Mouse (Mus musculus) ES-E14 (cell line): ENCODE data around the gene Unc13b. TPM values are rescaled to one million over a fixed set of nuclear protein-coding genes. Genes with fewer than 3 reads are reported as not detected.
A peak's percentile ranks its signal among the peaks of the same experiment; 100 is the strongest.

Source experiments
- DNase-seq: peaks from one replicate; pipeline ENCODE4 v3.0.0-alpha.2; 2013; ENCODE audit warnings: low read depth, low spot score
- H3K27ac ChIP-seq: 2 replicates; pipeline ENCODE4 v1.5.1; 2012; ENCODE audit warnings: low read depth, mild to moderate bottlenecking, low read length, moderate library complexity, mixed read lengths; ENCODE audit not compliant: poor library complexity, insufficient read depth, severe bottlenecking
- H3K36me3 ChIP-seq: 2 replicates; pipeline ENCODE4 v1.6.1; 2012; ENCODE audit warnings: mild to moderate bottlenecking, low read length, moderate library complexity, mixed read lengths; ENCODE audit not compliant: control insufficient read depth, poor library complexity, insufficient read depth, severe bottlenecking
- H3K4me1 ChIP-seq, 2 experiments: fragments of 150-350 bp in 1 of 2; sonication (generic) in 1 of 2; 2 replicates each; pipeline ENCODE4 v1.6.1; 2012; ENCODE audit warnings: low read length in 2 of 2, mild to moderate bottlenecking in 1 of 2, mixed read lengths in 1 of 2; ENCODE audit not compliant: control insufficient read depth in 2 of 2, insufficient read depth in 2 of 2, poor library complexity in 1 of 2
- H3K4me3 ChIP-seq, 2 experiments: fragments of 150-350 bp in 1 of 2; sonication (generic) in 1 of 2; 2 replicates each; pipeline ENCODE4 v1.5.1; 2012; ENCODE audit warnings: low read length in 2 of 2, low read depth in 1 of 2, mild to moderate bottlenecking in 1 of 2, mixed read lengths in 1 of 2; ENCODE audit not compliant: insufficient read depth in 1 of 2, poor library complexity in 1 of 2, severe bottlenecking in 1 of 2
- H3K9ac ChIP-seq: 2 replicates; pipeline ENCODE4 v1.6.1; 2012; ENCODE audit warnings: low read depth, mild to moderate bottlenecking, low read length, mixed read lengths; ENCODE audit not compliant: poor library complexity, insufficient read depth, severe bottlenecking
- H3K9me3 ChIP-seq: fragments of 150-350 bp; sonication (generic); 2 replicates; pipeline ENCODE4 v1.6.1; 2012; ENCODE audit warnings: low read depth, mild to moderate bottlenecking, low read length; ENCODE audit not compliant: control insufficient read depth, insufficient read depth
- CHD2 ChIP-seq: IDR thresholded peaks from 2 replicates; pipeline ENCODE4 v1.6.1; 2014; ENCODE audit warnings: mild to moderate bottlenecking, low read depth, low read length, inconsistent platforms
- HCFC1 ChIP-seq: IDR thresholded peaks from 2 replicates; pipeline ENCODE4 v1.6.1; 2012; ENCODE audit warnings: low read length, inconsistent platforms, borderline replicate concordance; ENCODE audit not compliant: insufficient read depth
- MAFK ChIP-seq: IDR thresholded peaks from 2 replicates; pipeline ENCODE4 v1.6.1; 2014; ENCODE audit warnings: mild to moderate bottlenecking, low read depth, low read length, inconsistent platforms; ENCODE audit not compliant: insufficient read depth
- ZC3H11A ChIP-seq: IDR thresholded peaks from 2 replicates; pipeline ENCODE4 v1.6.1; 2012; ENCODE audit warnings: low read depth, mild to moderate bottlenecking, inconsistent platforms, low read length, borderline replicate concordance
- ZNF384 ChIP-seq: IDR thresholded peaks from 2 replicates; pipeline ENCODE4 v1.6.1; 2012; ENCODE audit warnings: low read depth, low read length, inconsistent platforms
- in situ Hi-C, 2 experiments: fragments of 600-800 bp; cut with MboI; formaldehyde crosslinking; loops; one replicate each; pipeline ENCODE4 v1.15.1; 2025; ENCODE audit warnings: low sequenced_read_pairs in 2 of 2, inconsistent platforms in 1 of 2; ENCODE audit not compliant: unreplicated experiment in 2 of 2
- total RNA-seq: library from RNA; depleted of rRNA; stranded (reverse); fragments of 300-350 nt; gene quantifications from 2 replicates; pipeline ENCODE4 v1.2.3, GENCODE M21; 2012; rRNA removed

Gene Unc13b
- total RNA-seq, 1 experiment, result 13.3 TPM

DNA sequence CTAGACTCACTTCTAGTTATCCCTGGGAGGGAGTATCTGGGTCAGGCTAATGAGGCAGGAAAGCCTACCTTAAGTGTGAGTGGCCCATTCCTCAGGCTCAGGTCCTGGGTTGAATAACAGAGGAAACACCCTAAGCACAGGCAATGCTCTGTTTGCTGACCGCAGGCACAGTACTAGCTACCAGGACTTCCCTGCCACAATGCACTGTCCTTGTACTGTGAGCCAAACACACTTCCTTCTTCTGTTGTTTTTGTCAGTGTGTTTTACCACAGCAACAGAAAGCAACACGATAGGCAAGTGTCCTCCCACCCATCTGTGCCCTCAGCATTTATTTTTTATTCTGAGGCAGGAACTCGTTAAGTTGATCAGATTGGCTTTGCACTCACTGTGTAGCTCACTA lies 228.6 kb downstream of the Unc13b start:
- no peaks in the 10 kb centered on the region for H3K36me3 ChIP-seq
- TF ChIP-seq HCFC1 (no peak), ZNF384 (no peak)
- no peaks in the 10 kb centered on the region for H3K4me1 ChIP-seq
- H3K4me3 ChIP-seq, result no peak overlapping the region
- H3K9ac ChIP-seq, result no peak overlapping the region
- H3K27ac ChIP-seq, result no peak overlapping the region
- in situ Hi-C loops, result no loop called here
- no peak for DNase-seq
- no peaks in the 10 kb centered on the region for H3K9me3 ChIP-seq

DNA sequence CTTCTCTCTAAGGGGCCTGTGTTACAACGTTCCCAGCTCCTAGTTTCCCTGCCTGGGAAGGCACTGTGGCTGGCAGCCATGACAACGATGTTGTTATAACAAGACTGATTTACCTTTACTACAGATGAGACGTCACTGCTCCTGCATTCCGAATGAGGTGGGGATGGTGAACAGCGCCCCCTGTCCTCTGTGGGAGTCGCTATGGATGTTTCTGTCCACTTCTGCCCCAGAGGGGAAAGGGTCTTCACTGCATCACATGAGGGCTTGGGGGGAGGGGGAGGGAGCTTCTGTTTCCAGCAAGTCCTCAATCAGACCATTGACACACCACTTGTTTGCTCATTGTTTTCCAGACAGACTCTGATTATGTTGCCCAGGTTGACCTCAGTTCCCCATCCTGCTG lies 235.2 kb downstream of the Unc13b start:
- Histone ChIP-seq H3K9ac (no peak overlapping the region), H3K9me3 (no peaks in the 10 kb centered on the region; the same call in 1 of the 2 replicates), H3K4me1 (no peaks in the 10 kb centered on the region), H3K4me3 (no peak overlapping the region), H3K36me3 (no peaks in the 10 kb centered on the region), H3K27ac (no peak overlapping the region)
- peak; percentile 15 for DNase-seq
- in situ Hi-C loops, result no loop called here
- TF ChIP-seq ZNF384 (no peak), MAFK (no peak), HCFC1 (no peak), CHD2 (no peak), ZC3H11A (no peak)

DNA sequence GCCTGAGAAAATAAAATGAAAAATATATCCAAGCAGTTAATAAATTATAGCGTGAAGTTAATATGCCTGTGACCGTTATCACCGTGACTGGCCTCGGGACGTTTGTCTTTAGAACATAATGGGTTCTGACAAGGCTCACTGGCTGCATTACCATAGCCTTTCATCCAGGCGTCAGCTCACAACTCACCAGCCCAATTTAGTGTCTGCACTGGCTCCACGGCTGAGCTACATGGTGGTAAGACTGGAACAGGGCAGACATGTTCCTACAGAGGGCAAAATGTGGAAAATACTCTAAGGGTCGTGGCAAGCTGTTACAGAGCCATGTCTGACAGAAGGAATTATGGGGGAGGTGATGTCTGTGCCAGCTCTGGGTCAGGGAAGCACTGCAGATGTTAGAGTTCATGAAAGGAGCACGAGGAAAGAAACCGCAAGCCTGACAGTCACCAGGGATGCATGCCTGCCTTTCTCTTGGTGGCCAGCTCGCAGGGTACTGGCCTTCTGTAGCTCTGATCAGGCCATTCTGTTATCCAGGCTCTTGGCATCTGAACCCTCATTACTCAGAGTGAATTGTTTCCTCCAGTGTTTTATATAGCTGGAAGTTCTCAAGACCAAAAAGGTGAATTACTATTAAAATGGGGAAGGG lies 251.1 kb downstream of the Unc13b start:
- H3K4me1 ChIP-seq, result no peaks in the 10 kb centered on the region
- H3K27ac ChIP-seq, result no peak overlapping the region
- no peaks in the 10 kb centered on the region for H3K36me3 ChIP-seq
- no peak overlapping the region for H3K9ac ChIP-seq
- in situ Hi-C loops, result no loop called here
- DNase-seq, result no peak
- H3K4me3 ChIP-seq, result no peak overlapping the region
- H3K9me3 ChIP-seq, result no peaks in the 10 kb centered on the region
- TF ChIP-seq MAFK, result no peak
- no peak for TF ChIP-seq CHD2
- TF ChIP-seq HCFC1, result no peak
- TF ChIP-seq ZC3H11A, result no peak
- no peak for TF ChIP-seq ZNF384

Other genes with a start within 250 kb of the Unc13b start
- gene Fam205a1, start 205.1 kb upstream of the Unc13b start, total RNA-seq, result 0.04 TPM in 1 of 2 replicates, not detected in the other
- gene Gm12394, start 202.2 kb upstream of the Unc13b start, total RNA-seq, result 0.09 and 0.11 TPM in 2 replicates
- gene Fam205c, start 184.7 kb upstream of the Unc13b start, total RNA-seq, result not detected in 2 replicates
- 0.04 TPM in 1 of 2 replicates, not detected in the other for gene Phf24, start 142.3 kb upstream of the Unc13b start, total RNA-seq
- 11.8 and 13.3 TPM in 2 replicates for gene Dnajb5, start 109.1 kb upstream of the Unc13b start, total RNA-seq
- 0.58 and 0.74 TPM in 2 replicates for gene 1700022I11Rik, start 89.3 kb upstream of the Unc13b start, total RNA-seq
- gene Vcp, start 58.4 kb upstream of the Unc13b start, total RNA-seq, result 155 and 267 TPM in 2 replicates
- gene Fancg, start 48.4 kb upstream of the Unc13b start, total RNA-seq, result 13.0 and 16.9 TPM in 2 replicates
- 40.9 and 59.1 TPM in 2 replicates for gene Pigo, start 33.1 kb upstream of the Unc13b start, total RNA-seq
- gene Stoml2, start 27.2 kb upstream of the Unc13b start, total RNA-seq, result 245 and 279 TPM in 2 replicates
- gene Fam214b, start 12.7 kb upstream of the Unc13b start, total RNA-seq, result 8.2 and 11.9 TPM in 2 replicates
- gene Atp8b5, start 208.2 kb downstream of the Unc13b start, total RNA-seq, result 0.79 and 0.89 TPM in 2 replicates